Mouse (Mus musculus) hindbrain, embryonic 13.5 days (tissue): Measurements from ENCODE around the gene Rce1. TPM values are rescaled to one million over a fixed set of nuclear protein-coding genes. Genes with fewer than 3 reads are reported as not detected.

Source experiments
- ATAC-seq: fragments of 200-750 bp; cut with Nextera tagmentation; 2 replicates; pipeline ENCODE4 v1.8.0; 2017; ENCODE audit warnings: moderate TSS enrichment; ENCODE audit not compliant: low FRiP score
- H3K27ac ChIP-seq: fragments of 300-500 bp; sonication (generic); 2 replicates; pipeline ENCODE4 v1.5.1; 2015; ENCODE audit warnings: inconsistent platforms, mild to moderate bottlenecking, moderate library complexity
- H3K27me3 ChIP-seq: fragments of 300-500 bp; sonication (generic); 2 replicates; pipeline ENCODE4 v1.6.1; 2015; ENCODE audit warnings: mild to moderate bottlenecking, inconsistent platforms
- H3K36me3 ChIP-seq: fragments of 300-500 bp; sonication (generic); 2 replicates; pipeline ENCODE4 v1.6.1; 2015; ENCODE audit warnings: mild to moderate bottlenecking, inconsistent platforms
- H3K4me1 ChIP-seq: fragments of 300-500 bp; sonication (generic); replicated peaks from 2 replicates; pipeline ENCODE4 v1.6.1; 2015; ENCODE audit warnings: inconsistent platforms
- H3K4me2 ChIP-seq: fragments of 300-500 bp; sonication (generic); 2 replicates; pipeline ENCODE4 v1.6.1; 2015; ENCODE audit warnings: inconsistent platforms, mild to moderate bottlenecking, moderate library complexity
- H3K4me3 ChIP-seq: fragments of 300-500 bp; sonication (generic); 2 replicates; pipeline ENCODE4 v1.5.1; 2015; ENCODE audit warnings: mild to moderate bottlenecking, inconsistent platforms
- H3K9ac ChIP-seq: fragments of 300-500 bp; sonication (generic); 2 replicates; pipeline ENCODE4 v1.6.1; 2015; ENCODE audit warnings: mild to moderate bottlenecking, inconsistent platforms
- H3K9me3 ChIP-seq: fragments of 300-500 bp; sonication (generic); 2 replicates; pipeline ENCODE4 v1.6.1; 2016; ENCODE audit warnings: inconsistent platforms
- WGBS: fragments of 180-500 bp; shearing (Covaris S2); methylation state at CpG from one replicate; pipeline ENCODE4 v1.1.7; 2015; 5-methylcytosine and 5-hydroxymethylcytosine counted together
- polyA plus RNA-seq: library from polyadenylated mRNA; unstranded; fragments of >200 nt; fragmentation: Nextera tagmentation; extraction: Ambion mirVana; gene quantifications from 2 replicates; pipeline ENCODE4 v1.2.1, GENCODE M21; 2015

Gene Rce1
- polyA plus RNA-seq, 1 experiment from 2014 or later = 52.0 TPM

GRCm38 (mm10) chr19:4623419-4623818 is 2.0 kb downstream of the Rce1 start:
- H3K4me1 ChIP-seq = peaks cover 36% of the 10 kb centered on the region
- no peaks in the 10 kb centered on the region for H3K27me3 ChIP-seq
- no peak overlapping the region for H3K9ac ChIP-seq
- no peak overlapping the region for H3K4me2 ChIP-seq
- H3K9me3 ChIP-seq = no peaks in the 10 kb centered on the region
- 94% methylated on average over 9 of the region's 9 CpGs for WGBS
- no peak for ATAC-seq
- peaks cover 38% of the 10 kb centered on the region for H3K36me3 ChIP-seq
- H3K4me3 ChIP-seq = no peak overlapping the region
- no peak overlapping the region for H3K27ac ChIP-seq

- no peak for ATAC-seq
- 67% methylated on average over 5 of the region's 5 CpGs for WGBS
- Histone ChIP-seq H3K27ac (no peak overlapping the region), H3K36me3 (peaks cover 38% of the 10 kb centered on the region), H3K9ac (no peak overlapping the region), H3K4me2 (no peak overlapping the region), H3K9me3 (no peaks in the 10 kb centered on the region), H3K4me3 (no peak overlapping the region), H3K4me1 (peaks cover 34% of the 10 kb centered on the region), H3K27me3 (peaks cover 1% of the 10 kb centered on the region; the same call in 1 of the 2 replicates)
Measured at GRCm38 (mm10) chr19:4622780-4623179, 2.7 kb downstream of the Rce1 start.

GRCm38 (mm10) chr19:4620721-4621120 is 4.7 kb downstream of the Rce1 start:
- ATAC-seq = no peak
- no peaks in the 10 kb centered on the region for H3K9me3 ChIP-seq
- peaks cover 11% of the 10 kb centered on the region; the same call in 1 of the 2 replicates for H3K27me3 ChIP-seq

GRCm38 (mm10) chr19:4619461-4619860 is 6.0 kb downstream of the Rce1 start:
- peaks cover 29% of the 10 kb centered on the region for H3K4me1 ChIP-seq
- H3K27ac ChIP-seq = no peak overlapping the region
- peaks cover 11% of the 10 kb centered on the region; the same call in 1 of the 2 replicates for H3K27me3 ChIP-seq
- no peak overlapping the region for H3K4me3 ChIP-seq
- H3K9ac ChIP-seq = no peak overlapping the region
- WGBS = 81% methylated on average over 10 of the region's 10 CpGs
- no peaks in the 10 kb centered on the region for H3K9me3 ChIP-seq
- ATAC-seq = no peak
- H3K36me3 ChIP-seq = peaks cover 38% of the 10 kb centered on the region
- H3K4me2 ChIP-seq = no peak overlapping the region

More at GRCm38 (mm10) chr19:4620721-4621120, 4.7 kb downstream of the Rce1 start:
- peaks cover 32% of the 10 kb centered on the region for H3K4me1 ChIP-seq
- no peak overlapping the region for H3K4me2 ChIP-seq
- no peak overlapping the region for H3K27ac ChIP-seq
- no peak overlapping the region for H3K4me3 ChIP-seq
- WGBS = 89% methylated on average over 7 of the region's 7 CpGs
- H3K36me3 ChIP-seq = peaks cover 38% of the 10 kb centered on the region
- no peak overlapping the region for H3K9ac ChIP-seq

- Histone ChIP-seq H3K4me1 (peaks cover 31% of the 10 kb centered on the region), H3K4me2 (no peak overlapping the region), H3K27me3 (peaks cover 11% of the 10 kb centered on the region; the same call in 1 of the 2 replicates), H3K36me3 (peaks cover 39% of the 10 kb centered on the region), H3K4me3 (no peak overlapping the region), H3K9ac (no peak overlapping the region), H3K27ac (no peak overlapping the region), H3K9me3 (no peaks in the 10 kb centered on the region)
- WGBS = 39% methylated on average over 18 of the region's 18 CpGs
- no peak for ATAC-seq
Measured at GRCm38 (mm10) chr19:4618183-4618582, 7.3 kb downstream of the Rce1 start.

GRCm38 (mm10) chr19:4616546-4616945 is 8.9 kb downstream of the Rce1 start:
- Histone ChIP-seq H3K36me3 (peaks cover 39% of the 10 kb centered on the region), H3K27ac (peak overlapping the region; percentile 97; the same call in 1 of the 2 replicates), H3K9me3 (no peaks in the 10 kb centered on the region), H3K4me1 (peaks cover 47% of the 10 kb centered on the region), H3K27me3 (peaks cover 11% of the 10 kb centered on the region; the same call in 1 of the 2 replicates), H3K4me2 (no peak overlapping the region; the same call in 1 of the 2 replicates), H3K9ac (peak overlapping the region; percentile 99; the same call in 1 of the 2 replicates), H3K4me3 (no peak overlapping the region)
- WGBS = 37% methylated on average over 4 of the region's 4 CpGs
- no peak for ATAC-seq

- Histone ChIP-seq H3K9ac (peak within 1 kb of the TSS; percentile 99), H3K36me3 (peaks cover 40% of the 10 kb centered on the region), H3K4me3 (peak within 1 kb of the TSS; percentile 95), H3K4me2 (peak within 1 kb of the TSS; percentile 85), H3K9me3 (no peaks in the 10 kb centered on the region), H3K27me3 (peaks cover 11% of the 10 kb centered on the region; the same call in 1 of the 2 replicates), H3K27ac (peak within 1 kb of the TSS; percentile 97), H3K4me1 (peaks cover 55% of the 10 kb centered on the region)
- WGBS = under 1% methylated on average over 87 of the region's 87 CpGs
- peak; percentile 93 for ATAC-seq
Measured at GRCm38 (mm10) chr19:4615151-4616093, 10.0 kb downstream of the Rce1 start, which contains the start of gene Lrfn4. TSS of gene Lrfn4 (minus strand) at chr19:4615667.

GRCm38 (mm10) chr19:4614305-4615150 is 10.9 kb downstream of the Rce1 start:
- H3K4me1 ChIP-seq = peaks cover 55% of the 10 kb centered on the region
- H3K36me3 ChIP-seq = peaks cover 44% of the 10 kb centered on the region
- no peaks in the 10 kb centered on the region for H3K9me3 ChIP-seq
- 24% methylated on average over 34 of the region's 49 CpGs for WGBS
- H3K4me3 ChIP-seq = peak overlapping the region; percentile 95
- peak overlapping the region; percentile 85 for H3K4me2 ChIP-seq
- peak overlapping the region; percentile 97 for H3K27ac ChIP-seq
- H3K9ac ChIP-seq = peak overlapping the region; percentile 99
- peaks cover 11% of the 10 kb centered on the region; the same call in 1 of the 2 replicates for H3K27me3 ChIP-seq
- ATAC-seq = 0 out of 2 replicates have a peak, but pooled peaks have one; percentile 4

- Histone ChIP-seq H3K9ac (peak overlapping the region; percentile 99), H3K4me2 (peak overlapping the region; percentile 85), H3K27ac (peak overlapping the region; percentile 97), H3K27me3 (peaks cover 11% of the 10 kb centered on the region; the same call in 1 of the 2 replicates), H3K4me1 (peaks cover 55% of the 10 kb centered on the region), H3K4me3 (peak overlapping the region; percentile 95), H3K9me3 (no peaks in the 10 kb centered on the region), H3K36me3 (peaks cover 44% of the 10 kb centered on the region)
- WGBS = 89% methylated on average over 33 of the region's 33 CpGs
- no peak for ATAC-seq
Measured at GRCm38 (mm10) chr19:4613464-4614304, 11.8 kb downstream of the Rce1 start.

GRCm38 (mm10) chr19:4612181-4612961 is 13.1 kb downstream of the Rce1 start:
- no peak overlapping the region for H3K4me3 ChIP-seq
- H3K27ac ChIP-seq = no peak overlapping the region
- ATAC-seq = no peak
- 90% methylated on average over 19 of the region's 19 CpGs for WGBS
- H3K4me2 ChIP-seq = peak overlapping the region; percentile 6; the same call in 1 of the 2 replicates
- H3K4me1 ChIP-seq = peaks cover 51% of the 10 kb centered on the region
- peaks cover 6% of the 10 kb centered on the region; the same call in 1 of the 2 replicates for H3K27me3 ChIP-seq
- H3K9ac ChIP-seq = peak overlapping the region; percentile 99
- peaks cover 44% of the 10 kb centered on the region for H3K36me3 ChIP-seq
- H3K9me3 ChIP-seq = no peaks in the 10 kb centered on the region
